Mouse (Mus musculus) adrenal gland, adult 18-20 months (tissue): ENCODE data around the gene Maip1. TPM values are rescaled to one million over a fixed set of nuclear protein-coding genes. Genes with fewer than 3 reads are reported as not detected.

Source experiments
- DNase-seq, 2 experiments: peaks; one replicate each; pipeline ENCODE4 v3.0.0; 2021 to 2022; ENCODE audit warnings: low spot score in 2 of 2
- long read RNA-seq, 2 experiments: library from polyadenylated mRNA; stranded (forward); transcript quantifications; one replicate each; pipeline ENCODE4 v2.0.0; 2021
- total RNA-seq, 2 experiments: library from RNA; stranded (reverse); gene quantifications; 1 replicate in 1 of 2; 2 replicates in 1 of 2; pipeline ENCODE4 v1.2.3; 2021

The Maip1 gene
- total RNA-seq = 10 to 100 TPM; 10.2 to 10.5 TPM
- long read RNA-seq, experiment 1, transcript Maip1-201 (5 exons, 3,540 nt) = major isoform, 11 of 12 reads
- long read RNA-seq, experiment 1, partial matches to known transcripts = 0 of 12 reads
- long read RNA-seq, experiment 1, other reads (novel, unspliced or antisense) = 1 of 12 reads
- long read RNA-seq, experiment 2, transcript Maip1-201 (5 exons, 3,540 nt) = major isoform, 27 of 32 reads
- long read RNA-seq, experiment 2, partial matches to known transcripts = 0 of 32 reads
- long read RNA-seq, experiment 2, other reads (novel, unspliced or antisense) = 5 of 32 reads

GRCm38 (mm10) chr1:57406187-57407151 is at the start of gene Maip1, which contains the start of gene Tyw5:
Maip1 (plus strand) TSS chr1:57406328.
Tyw5 (minus strand) TSS chr1:57407101.
- peak; percentile 79 to 83 for DNase-seq

GRCm38 (mm10) chr1:57358546-57358945 is 47.6 kb upstream of the Maip1 start:
- no peak for DNase-seq

GRCm38 (mm10) chr1:57367446-57367845 is 38.7 kb upstream of the Maip1 start:
- no peak for DNase-seq

GRCm38 (mm10) chr1:57369111-57369510 is 37.0 kb upstream of the Maip1 start:
- no peak for DNase-seq

- no peak for DNase-seq
Measured at GRCm38 (mm10) chr1:57370451-57370850, 35.7 kb upstream of the Maip1 start.

- no peak for DNase-seq
Measured at GRCm38 (mm10) chr1:57375276-57375675, 30.9 kb upstream of the Maip1 start.

GRCm38 (mm10) chr1:57376806-57377205 is 29.3 kb upstream of the Maip1 start:
- no peak for DNase-seq

- DNase-seq = peak; percentile 96 to 97
Measured at GRCm38 (mm10) chr1:57377376-57378341, 28.5 kb upstream of the Maip1 start, which contains the start of gene 1700066M21Rik. 1700066M21Rik (plus strand) TSS chr1:57377620.

GRCm38 (mm10) chr1:57386519-57386918 is 19.6 kb upstream of the Maip1 start:
- DNase-seq = no peak

GRCm38 (mm10) chr1:57387876-57388275 is 18.3 kb upstream of the Maip1 start:
- DNase-seq = no peak

- DNase-seq = no peak
Measured at GRCm38 (mm10) chr1:57388402-57389155, 17.5 kb upstream of the Maip1 start.

GRCm38 (mm10) chr1:57390993-57391790 is 14.9 kb upstream of the Maip1 start:
- DNase-seq = no peak

GRCm38 (mm10) chr1:57392417-57392816 is 13.7 kb upstream of the Maip1 start:
- no peak for DNase-seq

- peak; percentile 39 to 40 for DNase-seq
Measured at GRCm38 (mm10) chr1:57394051-57394450, 12.1 kb upstream of the Maip1 start.

GRCm38 (mm10) chr1:57400321-57400720 is 5.8 kb upstream of the Maip1 start:
- no peak for DNase-seq

GRCm38 (mm10) chr1:57400877-57401276 is 5.3 kb upstream of the Maip1 start:
- no peak for DNase-seq

GRCm38 (mm10) chr1:57402116-57402515 is 4.0 kb upstream of the Maip1 start:
- DNase-seq = no peak

- DNase-seq = no peak
Measured at GRCm38 (mm10) chr1:57408994-57409393, 2.9 kb downstream of the Maip1 start.

- no peak for DNase-seq
Measured at GRCm38 (mm10) chr1:57413397-57413796, 7.3 kb downstream of the Maip1 start.
